Mouse (Mus musculus) left cerebral cortex, postnatal 25 days (tissue): ENCODE results near the gene Gng11. TPM values are rescaled to one million over a fixed set of nuclear protein-coding genes. Genes with fewer than 3 reads are reported as not detected.

ENCODE experiments used
- total RNA-seq, 2 experiments: library from RNA; stranded (reverse); gene quantifications; 2 replicates each; pipeline ENCODE4 v1.2.3; 2021

Gene Gng11
- total RNA-seq, 2 experiments from 2014 or later: 11.0 to 12.4 TPM

Other genes with a start within 250 kb of the Gng11 start
- under 1 TPM; 0.18 to 0.60 TPM for gene Calcr, start 239.2 kb upstream of the Gng11 start, total RNA-seq
- not detected for gene Tfpi2, start 15.0 kb upstream of the Gng11 start, total RNA-seq
- gene Gngt1, start 10.1 kb upstream of the Gng11 start, total RNA-seq: not detected
- 10 to 100 TPM; 21.5 to 23.0 TPM for gene Bet1, start 83.1 kb downstream of the Gng11 start, total RNA-seq